Mouse (Mus musculus): ENCODE results near the gene Rab31. TPM values are rescaled to one million over a fixed set of nuclear protein-coding genes. Genes with fewer than 3 reads are reported as not detected.
A peak's percentile ranks its signal among the peaks of the same experiment; 100 is the strongest.

Gene Rab31
- polyA plus RNA-seq, 1 experiment: 18.0 TPM

DNA sequence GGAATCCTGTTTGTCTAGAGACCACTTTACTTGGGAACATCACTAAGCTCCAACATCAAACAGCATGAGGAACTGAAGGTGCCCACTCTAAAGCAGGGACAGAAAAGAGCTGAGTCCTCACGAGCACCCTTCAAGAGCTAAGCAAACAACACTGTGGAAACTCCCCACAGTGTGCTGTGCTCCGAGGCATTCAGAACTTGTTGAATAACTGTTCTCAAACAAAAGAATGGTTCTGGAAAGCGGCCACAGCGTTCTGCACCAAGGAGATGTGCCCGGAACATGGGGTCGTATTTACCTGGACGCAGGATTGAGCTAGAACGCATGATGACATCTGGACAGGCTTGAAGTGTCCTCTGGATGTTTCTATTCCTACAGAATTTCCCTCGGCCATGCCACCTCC, 114.6 kb downstream of the Rab31 start:
- H3K4me3 ChIP-seq (replicated peaks; ENCODE audit: control insufficient read depth, low read depth, low read length): no peak overlapping the region
- TF ChIP-seq CTCF (IDR thresholded peaks at IDR 0.05; ENCODE audit: control insufficient read depth, insufficient read depth, low read length) (no peak), POLR2A (IDR thresholded peaks at IDR 0.05; ENCODE audit: borderline replicate concordance, control insufficient read depth, low read depth, low read length) (no peak)
- H3K4me1 ChIP-seq (ENCODE audit: control insufficient read depth, insufficient read depth, low read length): peaks cover 4% of the 10 kb centered on the region
- WGBS: 91% methylated on average over 9 of the region's 9 CpGs
- no peak overlapping the region for H3K27ac ChIP-seq (ENCODE audit: control insufficient read depth, insufficient read depth, low read depth, low read length, poor library complexity)

DNA sequence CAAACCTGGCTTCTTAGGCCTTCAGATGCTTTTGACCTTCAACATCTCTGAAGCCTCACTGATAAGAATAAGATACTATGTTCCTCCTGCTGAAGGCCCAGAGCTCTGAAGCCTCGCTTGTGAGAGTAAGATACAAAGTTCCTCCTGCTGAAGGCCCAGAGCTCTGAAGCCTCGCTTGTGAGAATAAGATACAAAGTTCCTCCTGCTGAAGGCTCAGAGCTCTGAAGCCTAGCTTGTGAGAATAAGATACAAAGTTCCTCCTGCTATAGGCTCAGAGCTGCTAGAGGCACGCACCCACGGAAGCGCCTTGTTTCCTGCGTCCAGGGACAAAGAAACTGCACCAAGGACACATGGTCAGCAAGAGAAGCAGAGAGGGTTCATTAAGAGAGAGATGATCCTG, 115.8 kb downstream of the Rab31 start:
- Histone ChIP-seq H3K27ac (ENCODE audit: control insufficient read depth, insufficient read depth, low read depth, low read length, poor library complexity) (peak overlapping the region; percentile 34; the same call in 1 of the 2 replicates), H3K4me3 (replicated peaks; ENCODE audit: control insufficient read depth, low read depth, low read length) (no peak overlapping the region), H3K4me1 (ENCODE audit: control insufficient read depth, insufficient read depth, low read length) (peaks cover 1% of the 10 kb centered on the region; the same call in 1 of the 2 replicates)
- WGBS: 70% methylated on average over 6 of the region's 6 CpGs
- TF ChIP-seq POLR2A (IDR thresholded peaks at IDR 0.05; ENCODE audit: borderline replicate concordance, control insufficient read depth, low read depth, low read length): no peak
- no peak for TF ChIP-seq CTCF (IDR thresholded peaks at IDR 0.05; ENCODE audit: control insufficient read depth, insufficient read depth, low read length)

DNA sequence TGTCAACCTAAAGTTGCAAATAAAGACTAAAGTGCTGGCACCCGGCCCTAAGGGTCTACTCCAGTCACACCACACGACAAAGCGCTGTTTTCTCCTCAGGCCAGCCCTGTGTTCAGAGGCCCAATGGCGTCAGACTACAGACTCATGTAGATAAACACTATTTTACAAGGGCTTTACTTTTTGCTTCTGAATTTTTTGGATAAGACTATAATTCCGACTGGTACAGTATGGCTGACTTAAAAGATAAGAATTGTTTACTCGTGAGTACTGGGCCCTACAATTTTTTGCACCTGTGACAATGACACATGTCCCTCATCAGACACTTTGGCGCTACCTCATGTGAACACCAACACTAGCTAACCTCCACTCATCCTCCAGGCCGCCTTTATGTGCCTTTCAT, 116.5 kb downstream of the Rab31 start:
- WGBS: 68% methylated on average over 8 of the region's 8 CpGs
- Histone ChIP-seq H3K27ac (ENCODE audit: control insufficient read depth, insufficient read depth, low read depth, low read length, poor library complexity) (no peak overlapping the region), H3K4me1 (ENCODE audit: control insufficient read depth, insufficient read depth, low read length) (peaks cover 1% of the 10 kb centered on the region; the same call in 1 of the 2 replicates), H3K4me3 (replicated peaks; ENCODE audit: control insufficient read depth, low read depth, low read length) (no peak overlapping the region)
- TF ChIP-seq POLR2A (IDR thresholded peaks at IDR 0.05; ENCODE audit: borderline replicate concordance, control insufficient read depth, low read depth, low read length) (no peak), CTCF (IDR thresholded peaks at IDR 0.05; ENCODE audit: control insufficient read depth, insufficient read depth, low read length) (no peak)

DNA sequence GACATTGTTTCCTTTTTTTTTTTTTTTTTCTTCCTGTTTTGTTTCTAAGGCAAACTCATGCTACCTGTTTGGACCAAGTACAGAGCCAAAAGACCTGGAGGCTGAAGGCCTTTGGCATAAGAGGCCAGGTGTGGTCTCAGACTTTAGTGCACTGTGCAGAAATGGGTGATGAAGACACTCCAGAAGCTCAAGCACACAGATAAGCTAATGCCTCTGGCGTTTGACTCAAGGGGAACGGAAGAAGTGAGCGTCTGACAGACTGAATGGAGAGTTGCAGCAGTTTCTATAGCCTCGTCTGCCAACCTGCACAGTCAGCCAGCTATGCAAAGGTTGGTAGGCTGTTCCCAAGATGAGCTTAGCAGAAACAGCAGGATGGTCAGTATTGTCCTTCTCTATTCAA, 116.9 kb downstream of the Rab31 start:
- peaks cover 1% of the 10 kb centered on the region; the same call in 1 of the 2 replicates for H3K4me1 ChIP-seq (ENCODE audit: control insufficient read depth, insufficient read depth, low read length)
- H3K27ac ChIP-seq (ENCODE audit: control insufficient read depth, insufficient read depth, low read depth, low read length, poor library complexity): no peak overlapping the region
- 67% methylated on average over 4 of the region's 4 CpGs for WGBS
- no peak overlapping the region for H3K4me3 ChIP-seq (replicated peaks; ENCODE audit: control insufficient read depth, low read depth, low read length)
- TF ChIP-seq CTCF (IDR thresholded peaks at IDR 0.05; ENCODE audit: control insufficient read depth, insufficient read depth, low read length) (no peak), POLR2A (IDR thresholded peaks at IDR 0.05; ENCODE audit: borderline replicate concordance, control insufficient read depth, low read depth, low read length) (no peak)

DNA sequence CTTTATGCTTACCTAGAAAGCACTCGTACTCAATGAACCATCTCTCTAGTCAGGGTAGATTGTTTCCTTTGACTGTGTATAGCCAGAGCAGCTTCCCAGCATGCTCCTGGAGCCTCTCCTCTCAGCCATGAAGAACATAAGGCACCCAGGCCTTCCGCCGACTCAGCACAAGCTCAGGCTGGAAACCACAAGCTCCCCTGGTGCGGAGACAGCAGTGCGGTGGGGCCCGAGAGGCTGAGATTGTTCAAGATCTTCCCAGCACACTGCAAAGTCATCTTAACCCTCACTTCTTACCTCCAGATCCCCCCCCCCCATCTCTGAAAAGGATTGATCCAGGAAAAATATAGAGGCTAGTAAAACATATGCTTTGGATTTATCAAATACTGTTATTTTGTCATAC, 122.0 kb downstream of the Rab31 start:
- TF ChIP-seq CTCF (IDR thresholded peaks at IDR 0.05; ENCODE audit: control insufficient read depth, insufficient read depth, low read length) (no peak), POLR2A (IDR thresholded peaks at IDR 0.05; ENCODE audit: borderline replicate concordance, control insufficient read depth, low read depth, low read length) (no peak)
- Histone ChIP-seq H3K27ac (ENCODE audit: control insufficient read depth, insufficient read depth, low read depth, low read length, poor library complexity) (no peak overlapping the region), H3K4me1 (ENCODE audit: control insufficient read depth, insufficient read depth, low read length) (no peaks in the 10 kb centered on the region; the same call in 1 of the 2 replicates), H3K4me3 (replicated peaks; ENCODE audit: control insufficient read depth, low read depth, low read length) (no peak overlapping the region)
- 55% methylated on average over 6 of the region's 6 CpGs for WGBS

DNA sequence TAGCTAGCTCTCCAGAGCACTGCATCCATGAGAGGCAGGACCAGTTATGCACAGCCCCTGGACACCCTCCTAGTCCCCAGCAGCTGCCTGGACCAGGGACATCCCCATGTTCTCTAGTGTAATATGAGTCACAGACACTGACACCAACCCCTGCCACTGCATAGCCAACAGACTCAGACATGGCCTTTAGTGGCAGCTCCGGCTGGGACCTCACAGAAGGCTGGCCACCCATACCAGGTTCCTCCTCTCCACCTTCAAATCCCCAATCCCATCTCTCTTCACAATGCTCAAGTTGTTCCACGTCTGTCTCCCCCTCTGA, 123.4 kb downstream of the Rab31 start:
- Histone ChIP-seq H3K27ac (ENCODE audit: control insufficient read depth, insufficient read depth, low read depth, low read length, poor library complexity) (no peak overlapping the region), H3K4me3 (replicated peaks; ENCODE audit: control insufficient read depth, low read depth, low read length) (no peak overlapping the region), H3K4me1 (ENCODE audit: control insufficient read depth, insufficient read depth, low read length) (no peaks in the 10 kb centered on the region; the same call in 1 of the 2 replicates)
- TF ChIP-seq POLR2A (IDR thresholded peaks at IDR 0.05; ENCODE audit: borderline replicate concordance, control insufficient read depth, low read depth, low read length) (no peak), CTCF (IDR thresholded peaks at IDR 0.05; ENCODE audit: control insufficient read depth, insufficient read depth, low read length) (no peak)
- WGBS: 77% methylated on average over 2 of the region's 2 CpGs

DNA sequence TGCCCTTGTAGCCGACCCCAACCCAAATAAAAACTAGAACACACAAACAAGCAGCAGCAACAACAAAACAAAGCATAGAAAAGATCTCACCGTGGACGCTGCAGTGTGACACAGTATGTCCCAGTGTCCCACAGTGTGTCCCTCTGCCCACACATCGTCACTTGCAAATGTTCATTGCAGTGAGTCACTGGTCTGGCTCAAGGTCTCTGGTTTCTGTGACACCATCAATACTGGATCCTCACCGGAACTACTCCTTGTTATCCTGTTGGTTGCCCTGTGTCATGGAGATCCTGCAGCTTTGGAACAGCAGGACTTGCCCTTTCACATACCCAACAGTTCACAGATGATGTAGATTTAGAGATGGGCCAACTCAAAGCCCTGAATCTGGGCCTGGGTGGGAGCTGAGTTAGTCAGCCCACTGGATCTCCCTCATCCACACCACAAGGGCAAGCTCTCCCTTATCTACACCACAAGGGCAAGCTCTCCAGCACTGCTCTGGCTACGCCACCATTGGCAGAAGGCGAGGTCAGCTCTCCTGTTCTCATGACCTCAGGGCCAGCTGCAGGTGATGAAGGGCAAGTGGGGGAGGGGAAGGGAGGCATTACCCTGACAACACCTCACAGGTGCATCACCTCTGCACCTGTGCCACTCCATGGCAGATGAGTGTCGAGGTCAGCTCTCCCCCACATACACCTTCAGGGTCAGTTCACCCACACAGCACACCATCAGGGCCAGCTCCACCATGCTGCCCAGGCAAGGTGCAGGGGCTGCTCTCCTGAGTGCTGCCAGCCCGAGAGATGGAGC, 124.0 kb downstream of the Rab31 start:
- WGBS: 74% methylated on average over 9 of the region's 9 CpGs
- no peaks in the 10 kb centered on the region; the same call in 1 of the 2 replicates for H3K4me1 ChIP-seq (ENCODE audit: control insufficient read depth, insufficient read depth, low read length)
- no peak overlapping the region for H3K27ac ChIP-seq (ENCODE audit: control insufficient read depth, insufficient read depth, low read depth, low read length, poor library complexity)
- no peak overlapping the region for H3K4me3 ChIP-seq (replicated peaks; ENCODE audit: control insufficient read depth, low read depth, low read length)
- TF ChIP-seq POLR2A (IDR thresholded peaks at IDR 0.05; ENCODE audit: borderline replicate concordance, control insufficient read depth, low read depth, low read length) (no peak), CTCF (IDR thresholded peaks at IDR 0.05; ENCODE audit: control insufficient read depth, insufficient read depth, low read length) (no peak)

DNA sequence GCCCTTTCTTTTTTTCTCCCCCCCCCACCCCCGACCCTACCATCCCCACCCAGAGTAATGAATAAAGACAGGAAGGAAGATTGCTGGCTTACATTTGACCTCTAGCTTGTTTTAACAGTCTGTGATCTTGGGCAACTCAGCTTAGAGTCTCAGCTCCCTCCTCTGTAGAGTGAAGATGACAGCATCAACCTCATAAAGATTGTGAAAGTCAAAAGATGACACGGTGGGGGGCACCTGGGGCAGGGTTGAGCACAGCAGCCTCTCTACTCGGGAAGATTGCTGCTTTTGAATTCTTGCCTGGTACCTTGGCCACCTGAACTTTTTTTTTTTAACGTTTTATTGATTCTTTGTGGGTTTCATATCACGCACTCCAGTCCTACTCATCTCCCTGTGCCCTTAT, 124.6 kb downstream of the Rab31 start:
- WGBS: 42% methylated on average over 5 of the region's 5 CpGs
- Histone ChIP-seq H3K4me3 (replicated peaks; ENCODE audit: control insufficient read depth, low read depth, low read length) (no peak overlapping the region), H3K27ac (ENCODE audit: control insufficient read depth, insufficient read depth, low read depth, low read length, poor library complexity) (no peak overlapping the region), H3K4me1 (ENCODE audit: control insufficient read depth, insufficient read depth, low read length) (no peaks in the 10 kb centered on the region; the same call in 1 of the 2 replicates)
- TF ChIP-seq CTCF (IDR thresholded peaks at IDR 0.05; ENCODE audit: control insufficient read depth, insufficient read depth, low read length): no peak
- TF ChIP-seq POLR2A (IDR thresholded peaks at IDR 0.05; ENCODE audit: borderline replicate concordance, control insufficient read depth, low read depth, low read length): no peak

All from bone marrow, adult 2 months (tissue).